Comparison of ENCODE assay signal across 28 mouse cellular contexts in genomic region chr13:41374886-41375285, GRCm38 (mm10).
"Had no signal": no experiment of that assay in that cellular context is flagged by ENCODE, and none has a peak within 500 bp of the region (broad histone marks: within the 10 kb centered on the region; RNA-seq: fewer than 3 reads in every experiment).

No protein-coding gene starts in this region.

- DNase-seq: cerebellum, adult 2 months; cerebellum, adult 8-10 months; cerebellum, adult 9-10 months; cerebellum, adult 9-11 months; cerebellum, postnatal 10 days; cerebellum, postnatal 14 days; cerebellum, postnatal 25 days; cerebellum, postnatal 36 days; embryo, embryonic 11 days; forebrain, postnatal 0 days; gastrocnemius, adult 2 months; gastrocnemius, postnatal 10 days; gastrocnemius, postnatal 14 days; gastrocnemius, postnatal 25 days; gastrocnemius, postnatal 36 days; heart, adult 18-20 months; heart, adult 2 months had no signal

- H3K27me3 ChIP-seq: embryonic facial prominence, embryonic 12.5 days; embryonic facial prominence, embryonic 13.5 days; embryonic facial prominence, embryonic 15.5 days; forebrain, embryonic 12.5 days; forebrain, embryonic 13.5 days; forebrain, embryonic 15.5 days had no signal

- H3K4me1 ChIP-seq: forebrain, embryonic 13.5 days; forebrain, embryonic 15.5 days had no signal

- H3K27ac ChIP-seq: embryonic facial prominence, embryonic 10.5 days; embryonic facial prominence, embryonic 12.5 days; embryonic facial prominence, embryonic 13.5 days; embryonic facial prominence, embryonic 15.5 days; forebrain, embryonic 10.5 days; forebrain, embryonic 12.5 days; forebrain, embryonic 13.5 days; forebrain, embryonic 15.5 days; gastrocnemius, adult 2 months; heart, adult 2 months had no signal

- H3K4me2 ChIP-seq: embryonic facial prominence, embryonic 12.5 days; embryonic facial prominence, embryonic 13.5 days; embryonic facial prominence, embryonic 15.5 days; forebrain, embryonic 12.5 days; forebrain, embryonic 13.5 days; forebrain, embryonic 15.5 days had no signal

- H3K9me3 ChIP-seq: embryonic facial prominence, embryonic 10.5 days; embryonic facial prominence, embryonic 12.5 days; embryonic facial prominence, embryonic 13.5 days; embryonic facial prominence, embryonic 15.5 days; forebrain, embryonic 10.5 days; forebrain, embryonic 12.5 days; forebrain, embryonic 13.5 days; forebrain, embryonic 15.5 days had no signal

- ATAC-seq: forebrain, embryonic 13.5 days; forebrain, embryonic 14.5 days; forebrain, embryonic 15.5 days; forebrain, embryonic 16.5 days had no signal

- H3K36me3 ChIP-seq: embryonic facial prominence, embryonic 10.5 days; embryonic facial prominence, embryonic 12.5 days; embryonic facial prominence, embryonic 13.5 days; embryonic facial prominence, embryonic 15.5 days; forebrain, embryonic 10.5 days; forebrain, embryonic 12.5 days; forebrain, embryonic 15.5 days had no signal

- H3K4me3 ChIP-seq: embryonic facial prominence, embryonic 10.5 days; embryonic facial prominence, embryonic 12.5 days; embryonic facial prominence, embryonic 13.5 days; embryonic facial prominence, embryonic 15.5 days; erythroblast, embryonic 14.5 days; forebrain, embryonic 10.5 days; forebrain, embryonic 12.5 days; forebrain, embryonic 13.5 days; forebrain, embryonic 15.5 days; gastrocnemius, adult 2 months; heart, adult 2 months had no signal

- H3K9ac ChIP-seq: embryonic facial prominence, embryonic 12.5 days; embryonic facial prominence, embryonic 13.5 days; embryonic facial prominence, embryonic 15.5 days; forebrain, embryonic 12.5 days; forebrain, embryonic 13.5 days; forebrain, embryonic 15.5 days; forebrain, postnatal 0 days had no signal
